Mouse (Mus musculus) liver, postnatal 0 days (tissue): ENCODE data around the gene Hoxc11. TPM values are rescaled to one million over a fixed set of nuclear protein-coding genes. Genes with fewer than 3 reads are reported as not detected.

ENCODE experiments used
- ATAC-seq: fragments of 200-750 bp; cut with Nextera tagmentation; 2 replicates; pipeline ENCODE4 v1.8.0; 2017; ENCODE audit warnings: mild to moderate bottlenecking, moderate library complexity
- DNase-seq: peaks from one replicate; pipeline ENCODE4 v3.0.0-alpha.2; 2016
- H3K27ac ChIP-seq: fragments of 300-500 bp; sonication (generic); 2 replicates; pipeline ENCODE4 v1.5.1; 2014; ENCODE audit warnings: antibody characterized with exemption, moderate library complexity, mild to moderate bottlenecking, low read depth
- H3K27me3 ChIP-seq: fragments of 300-500 bp; sonication (generic); 2 replicates; pipeline ENCODE4 v1.6.1; 2014; ENCODE audit warnings: low read length, control low read depth, mixed read lengths; ENCODE audit not compliant: insufficient read depth
- H3K36me3 ChIP-seq: fragments of 300-500 bp; sonication (generic); replicated peaks from 2 replicates; pipeline ENCODE4 v1.6.1; 2014; ENCODE audit warnings: mild to moderate bottlenecking, control low read depth, low read length, moderate library complexity, mixed read lengths; ENCODE audit not compliant: insufficient read depth
- H3K4me1 ChIP-seq: fragments of 300-500 bp; sonication (generic); 2 replicates; pipeline ENCODE4 v1.6.1; 2014; ENCODE audit warnings: antibody characterized with exemption, mild to moderate bottlenecking, control low read depth; ENCODE audit not compliant: insufficient read depth
- H3K4me2 ChIP-seq: fragments of 300-500 bp; sonication (generic); 2 replicates; pipeline ENCODE4 v1.6.1; 2014; ENCODE audit warnings: low read depth, mild to moderate bottlenecking, low read length, moderate library complexity, mixed read lengths
- H3K4me3 ChIP-seq: fragments of 300-500 bp; sonication (generic); 2 replicates; pipeline ENCODE4 v1.5.1; 2014; ENCODE audit warnings: low read depth, low read length
- H3K9ac ChIP-seq: fragments of 300-500 bp; sonication (generic); replicated peaks from 2 replicates; pipeline ENCODE4 v1.6.1; 2014; ENCODE audit warnings: mild to moderate bottlenecking, moderate library complexity
- H3K9me3 ChIP-seq: fragments of 300-500 bp; sonication (generic); 2 replicates; pipeline ENCODE4 v1.6.1; 2016; ENCODE audit warnings: mild to moderate bottlenecking, control low read depth, low read length, mixed read lengths
- CTCF ChIP-seq: sonication (generic); IDR thresholded peaks from 2 replicates; pipeline ENCODE4 v1.5.1; 2016; ENCODE audit warnings: antibody characterized with exemption, low read depth
- EP300 ChIP-seq: IDR thresholded peaks from 2 replicates; pipeline ENCODE4 v1.6.1; 2016; ENCODE audit warnings: antibody characterized with exemption, low read depth, mild to moderate bottlenecking
- WGBS: fragments of 180-500 bp; shearing (Covaris S2); extraction: QIAGEN DNeasy Blood & Tissue Kit; methylation state at CpG from one replicate; pipeline ENCODE4 v1.1.7; 2014; ENCODE audit not compliant: insufficient replicate concordance; 5-methylcytosine and 5-hydroxymethylcytosine counted together
- polyA plus RNA-seq: library from polyadenylated mRNA; unstranded; fragments of >200 nt; fragmentation: Nextera tagmentation; extraction: Ambion mirVana; gene quantifications from 2 replicates; pipeline ENCODE4 v1.2.1, GENCODE M21; 2015

Gene Hoxc11
- polyA plus RNA-seq, 1 experiment from 2014 or later, result not detected

GRCm38 (mm10) chr15:102917972-102918572, 36.2 kb upstream of the Hoxc11 start:
- Histone ChIP-seq H3K4me2 (no peak overlapping the region), H3K27me3 (peaks cover 90% of the 10 kb centered on the region), H3K27ac (no peak overlapping the region), H3K4me1 (no peaks in the 10 kb centered on the region), H3K4me3 (no peak overlapping the region), H3K9me3 (no peaks in the 10 kb centered on the region), H3K9ac (no peak overlapping the region), H3K36me3 (no peaks in the 10 kb centered on the region)
- 2% methylated on average over 20 of the region's 20 CpGs for WGBS
- TF ChIP-seq CTCF (no peak), EP300 (no peak)
- ATAC-seq (no peak), DNase-seq (no peak)

GRCm38 (mm10) chr15:102918611-102919265, 35.5 kb upstream of the Hoxc11 start:
- Histone ChIP-seq H3K9ac (no peak overlapping the region), H3K27me3 (peaks cover 85% of the 10 kb centered on the region), H3K9me3 (no peaks in the 10 kb centered on the region), H3K4me1 (no peaks in the 10 kb centered on the region), H3K36me3 (no peaks in the 10 kb centered on the region), H3K4me3 (no peak overlapping the region), H3K4me2 (no peak overlapping the region), H3K27ac (no peak overlapping the region)
- no peak for DNase-seq
- no peak for ATAC-seq
- 4% methylated on average over 7 of the region's 7 CpGs for WGBS
- TF ChIP-seq EP300 (no peak), CTCF (no peak)

DNA sequence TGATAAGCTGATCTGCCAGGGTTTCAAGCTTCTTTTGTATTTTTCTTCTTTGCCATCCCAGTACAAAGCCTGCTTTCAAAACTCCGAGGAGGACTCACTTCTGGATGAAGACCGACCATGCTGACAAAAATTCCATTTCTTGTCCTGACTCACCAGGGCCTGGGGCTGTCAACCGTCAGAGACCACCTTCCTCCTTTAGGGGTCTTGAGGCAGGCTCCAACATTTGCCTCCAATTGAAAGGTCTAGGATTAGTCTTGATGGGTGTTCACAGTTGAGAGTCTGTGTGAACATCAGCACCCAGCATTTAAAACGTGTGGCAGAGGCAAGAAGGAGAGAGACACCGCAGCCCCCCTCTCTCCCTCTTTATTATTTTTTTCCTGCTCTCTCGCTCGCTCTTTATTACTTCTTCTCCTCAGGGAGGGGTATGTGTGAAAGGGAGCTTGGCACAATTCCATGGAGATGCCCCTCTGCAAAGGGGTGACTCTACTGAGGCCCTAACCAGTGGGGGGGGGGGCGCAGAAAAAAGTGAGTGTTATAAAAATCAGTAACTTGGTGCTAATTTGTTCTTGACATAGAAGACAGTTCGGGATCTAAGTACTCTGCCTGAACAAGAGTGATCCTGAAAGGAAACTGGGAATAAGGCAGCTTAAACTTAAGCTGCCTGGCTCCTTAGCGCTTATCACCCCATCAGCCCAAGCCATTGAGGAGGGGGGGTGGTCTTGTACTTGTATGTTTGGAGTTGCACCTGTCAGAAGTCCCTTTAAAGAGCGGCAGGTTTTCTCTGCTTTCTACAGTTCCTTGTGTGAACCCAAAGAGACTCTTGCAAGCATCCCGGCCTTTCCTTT, 34.7 kb upstream of the Hoxc11 start:
- Histone ChIP-seq H3K4me3 (no peak overlapping the region), H3K4me2 (no peak overlapping the region), H3K36me3 (no peaks in the 10 kb centered on the region), H3K9me3 (no peaks in the 10 kb centered on the region), H3K27ac (no peak overlapping the region), H3K27me3 (peaks cover 88% of the 10 kb centered on the region), H3K4me1 (no peaks in the 10 kb centered on the region), H3K9ac (no peak overlapping the region)
- ATAC-seq, result no peak
- 6% methylated on average over 12 of the region's 12 CpGs for WGBS
- no peak for TF ChIP-seq CTCF
- TF ChIP-seq EP300, result no peak
- DNase-seq, result no peak

DNA sequence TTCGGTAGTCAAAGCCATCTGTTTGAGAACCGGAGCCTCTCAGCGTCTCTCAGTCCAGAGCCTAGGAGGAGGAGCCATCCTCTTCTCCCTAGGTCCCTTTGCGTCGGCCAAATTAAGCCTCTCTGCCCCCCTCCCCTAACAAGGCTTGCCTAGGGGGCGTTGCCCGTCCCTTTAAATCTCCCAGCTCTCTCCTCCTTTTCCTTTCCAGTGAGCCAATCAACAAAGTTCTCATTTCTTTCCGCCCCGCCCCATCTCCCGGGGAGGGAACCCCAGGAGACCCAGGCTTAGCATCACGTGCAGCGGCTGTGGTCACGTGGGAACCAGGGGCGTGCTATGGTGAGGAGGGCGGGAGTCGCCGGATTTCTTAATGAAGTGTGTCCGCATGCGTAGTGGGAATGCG, 33.6 kb upstream of the Hoxc11 start:
- WGBS, result 4% methylated on average over 20 of the region's 20 CpGs
- ATAC-seq (no peak), DNase-seq (no peak)
- no peak overlapping the region for H3K4me2 ChIP-seq
- no peak overlapping the region for H3K9ac ChIP-seq
- no peak overlapping the region for H3K27ac ChIP-seq
- no peaks in the 10 kb centered on the region for H3K4me1 ChIP-seq
- H3K27me3 ChIP-seq, result peaks cover 86% of the 10 kb centered on the region
- no peak for TF ChIP-seq CTCF
- no peak for TF ChIP-seq EP300
- H3K9me3 ChIP-seq, result no peaks in the 10 kb centered on the region
- H3K36me3 ChIP-seq, result no peaks in the 10 kb centered on the region
- H3K4me3 ChIP-seq, result no peak overlapping the region

- Histone ChIP-seq H3K9me3 (no peaks in the 10 kb centered on the region), H3K36me3 (no peaks in the 10 kb centered on the region), H3K4me1 (no peaks in the 10 kb centered on the region), H3K27ac (no peak within 1 kb of the TSS), H3K4me3 (no peak within 1 kb of the TSS), H3K27me3 (peaks cover 87% of the 10 kb centered on the region), H3K9ac (no peak within 1 kb of the TSS), H3K4me2 (no peak within 1 kb of the TSS)
- DNase-seq, result no peak
- no peak for ATAC-seq
- TF ChIP-seq EP300 (no peak), CTCF (no peak)
- WGBS, result 2% methylated on average over 62 of the region's 88 CpGs
These were observed 32.9 kb upstream of the Hoxc11 start, which contains the start of gene Hoxc13 for GRCm38 (mm10) chr15:102921053-102922011. Gene Hoxc13, plus strand, starts transcription at chr15:102921103.
